Mouse (Mus musculus) midbrain, embryonic 11.5 days (tissue): ENCODE results near the gene Rundc3a. TPM values are rescaled to one million over a fixed set of nuclear protein-coding genes. Genes with fewer than 3 reads are reported as not detected.
A peak's percentile ranks its signal among the peaks of the same experiment; 100 is the strongest.

Source experiments
- ATAC-seq: fragments of 200-750 bp; cut with Nextera tagmentation; 2 replicates; pipeline ENCODE4 v1.8.0; 2017; ENCODE audit warnings: moderate TSS enrichment, moderate library complexity; ENCODE audit not compliant: low FRiP score
- DNase-seq: peaks from one replicate; pipeline ENCODE4 v3.0.0; 2015; ENCODE audit warnings: low spot score; ENCODE audit errors: missing footprints
- H3K27ac ChIP-seq: fragments of 300-500 bp; sonication (generic); 2 replicates; pipeline ENCODE4 v1.5.1; 2014; ENCODE audit warnings: low read depth, low read length
- H3K27me3 ChIP-seq: fragments of 300-500 bp; sonication (generic); 2 replicates; pipeline ENCODE4 v1.6.1; 2014; ENCODE audit warnings: mild to moderate bottlenecking, low read length, moderate library complexity, mixed read lengths; ENCODE audit not compliant: control insufficient read depth, insufficient read depth
- H3K36me3 ChIP-seq: fragments of 300-500 bp; sonication (generic); 2 replicates; pipeline ENCODE4 v1.6.1; 2014; ENCODE audit warnings: mild to moderate bottlenecking, low read length, moderate library complexity, mixed read lengths; ENCODE audit not compliant: control insufficient read depth, insufficient read depth
- H3K4me1 ChIP-seq: fragments of 300-500 bp; sonication (generic); 2 replicates; pipeline ENCODE4 v1.6.1; 2014; ENCODE audit warnings: low read length; ENCODE audit not compliant: control insufficient read depth, insufficient read depth
- H3K4me2 ChIP-seq: fragments of 300-500 bp; sonication (generic); 2 replicates; pipeline ENCODE4 v1.6.1; 2014; ENCODE audit warnings: mild to moderate bottlenecking, moderate library complexity
- H3K4me3 ChIP-seq: fragments of 300-500 bp; sonication (generic); 2 replicates; pipeline ENCODE4 v1.5.1; 2014; ENCODE audit warnings: low read depth, low read length
- H3K9ac ChIP-seq: fragments of 300-500 bp; sonication (generic); 2 replicates; pipeline ENCODE4 v1.6.1; 2014; ENCODE audit warnings: low read length
- H3K9me3 ChIP-seq: fragments of 300-500 bp; sonication (generic); 2 replicates; pipeline ENCODE4 v1.6.1; 2016; ENCODE audit warnings: low read length; ENCODE audit not compliant: control insufficient read depth
- WGBS: fragments of 180-500 bp; shearing (Covaris S2); extraction: QIAGEN DNeasy Blood & Tissue Kit; methylation state at CpG from one replicate; pipeline ENCODE4 v1.1.7; 2014; 5-methylcytosine and 5-hydroxymethylcytosine counted together
- microRNA-seq: library from miRNA; unstranded; fragments of <30 nt; microRNA quantifications from one replicate; pipeline ENCODE4, GENCODE M21; 2017
- polyA plus RNA-seq: library from polyadenylated mRNA; unstranded; fragments of >200 nt; fragmentation: Nextera tagmentation; extraction: Ambion mirVana; gene quantifications from 2 replicates; pipeline ENCODE4 v1.2.1, GENCODE M21; 2014

Gene Rundc3a
- polyA plus RNA-seq, 1 experiment from 2014 or later = 43.0 TPM

GRCm38 (mm10) chr11:102446581-102447461 is 53.6 kb downstream of the Rundc3a start:
- Histone ChIP-seq H3K27me3 (peaks cover 11% of the 10 kb centered on the region), H3K9ac (peak overlapping the region; percentile 99), H3K27ac (peak overlapping the region; percentile 90), H3K4me1 (peaks cover 27% of the 10 kb centered on the region), H3K9me3 (no peaks in the 10 kb centered on the region), H3K36me3 (peaks cover 8% of the 10 kb centered on the region; the same call in 1 of the 2 replicates), H3K4me2 (peak overlapping the region; percentile 86), H3K4me3 (peak overlapping the region; percentile 93)
- DNase-seq = peak; percentile 97
- WGBS = under 1% methylated on average over 47 of the region's 49 CpGs
- ATAC-seq = peak; percentile 72

- DNase-seq (peak; percentile 99), ATAC-seq (peak; percentile 86)
- Histone ChIP-seq H3K9ac (peak within 1 kb of the TSS; percentile 99), H3K36me3 (peaks cover 4% of the 10 kb centered on the region; the same call in 1 of the 2 replicates), H3K4me3 (peak within 1 kb of the TSS; percentile 93), H3K4me1 (peaks cover 27% of the 10 kb centered on the region), H3K9me3 (no peaks in the 10 kb centered on the region), H3K27ac (peak within 1 kb of the TSS; percentile 90), H3K27me3 (peaks cover 11% of the 10 kb centered on the region), H3K4me2 (peak within 1 kb of the TSS; percentile 86)
- under 1% methylated on average over 28 of the region's 40 CpGs for WGBS
Observed at GRCm38 (mm10) chr11:102447497-102447896, 54.3 kb downstream of the Rundc3a start, which contains the start of gene Fam171a2. TSS of gene Fam171a2 (minus strand) at chr11:102447682.

- Histone ChIP-seq H3K27ac (no peak overlapping the region), H3K4me3 (no peak overlapping the region), H3K9ac (no peak overlapping the region), H3K4me2 (no peak overlapping the region), H3K4me1 (peaks cover 27% of the 10 kb centered on the region), H3K27me3 (peaks cover 11% of the 10 kb centered on the region), H3K9me3 (no peaks in the 10 kb centered on the region), H3K36me3 (peaks cover 2% of the 10 kb centered on the region; the same call in 1 of the 2 replicates)
- DNase-seq = peak; percentile 80
- no peak for ATAC-seq
- 14% methylated on average over 8 of the region's 8 CpGs for WGBS
Observed at GRCm38 (mm10) chr11:102448327-102448726, 55.1 kb downstream of the Rundc3a start.

- 47% methylated on average over 17 of the region's 17 CpGs for WGBS
- Histone ChIP-seq H3K27ac (no peak overlapping the region), H3K4me2 (no peak overlapping the region), H3K4me3 (no peak overlapping the region), H3K9me3 (no peaks in the 10 kb centered on the region), H3K36me3 (no peaks in the 10 kb centered on the region), H3K4me1 (peaks cover 22% of the 10 kb centered on the region), H3K27me3 (peaks cover 11% of the 10 kb centered on the region), H3K9ac (no peak overlapping the region)
- ATAC-seq (no peak), DNase-seq (peak; percentile 72)
Observed at GRCm38 (mm10) chr11:102449043-102450008, 56.1 kb downstream of the Rundc3a start.

Small RNA genes within 50 kb of the gene (microRNA-seq; reads per million reads assigned to microRNA genes)
- gene Mir6930 = not detected

Other genes starting within 250 kb of the Rundc3a start
- gene Nags, start 247.9 kb upstream of the Rundc3a start, polyA plus RNA-seq = not detected in 2 replicates
- 33.5 and 35.9 TPM in 2 replicates for gene Tmem101, start 237.0 kb upstream of the Rundc3a start, polyA plus RNA-seq
- gene Lsm12, start 208.1 kb upstream of the Rundc3a start, polyA plus RNA-seq = 73.5 and 74.8 TPM in 2 replicates
- gene G6pc3, start 203.8 kb upstream of the Rundc3a start, polyA plus RNA-seq = 27.8 and 31.5 TPM in 2 replicates
- 25.6 and 31.9 TPM in 2 replicates for gene Hdac5, start 163.2 kb upstream of the Rundc3a start, polyA plus RNA-seq
- 17.4 and 18.4 TPM in 2 replicates for gene BC030867, start 144.5 kb upstream of the Rundc3a start, polyA plus RNA-seq
- 0.08 TPM in 1 of 2 replicates, not detected in the other for gene Asb16, start 124.7 kb upstream of the Rundc3a start, polyA plus RNA-seq
- 54.0 and 55.7 TPM in 2 replicates for gene Tmub2, start 108.5 kb upstream of the Rundc3a start, polyA plus RNA-seq
- 13.3 and 15.2 TPM in 2 replicates for gene Atxn7l3, start 96.8 kb upstream of the Rundc3a start, polyA plus RNA-seq
- gene Ubtf, start 73.7 kb upstream of the Rundc3a start, polyA plus RNA-seq = 84.7 and 86.1 TPM in 2 replicates
- 30.6 and 31.3 TPM in 2 replicates for gene Slc4a1, start 27.2 kb upstream of the Rundc3a start, polyA plus RNA-seq
- gene Slc25a39, start 14.5 kb downstream of the Rundc3a start, polyA plus RNA-seq = 167 and 193 TPM in 2 replicates
- 36.8 and 39.3 TPM in 2 replicates for gene Grn, start 36.9 kb downstream of the Rundc3a start, polyA plus RNA-seq
- gene Fam171a2, start 54.3 kb downstream of the Rundc3a start, polyA plus RNA-seq = 7.2 and 10.6 TPM in 2 replicates
- 4.5 and 5.2 TPM in 2 replicates for gene Itga2b, start 76.7 kb downstream of the Rundc3a start, polyA plus RNA-seq
- gene Gpatch8, start 163.0 kb downstream of the Rundc3a start, polyA plus RNA-seq = 42.5 and 43.8 TPM in 2 replicates
- gene Gm11627, start 186.1 kb downstream of the Rundc3a start, polyA plus RNA-seq = 13.9 and 14.6 TPM in 2 replicates
- 27.1 and 27.3 TPM in 2 replicates for gene Fzd2, start 211.0 kb downstream of the Rundc3a start, polyA plus RNA-seq